Mouse (Mus musculus): ENCODE measurements around the gene Rin2. TPM values are rescaled to one million over a fixed set of nuclear protein-coding genes. Genes with fewer than 3 reads are reported as not detected.
A peak's percentile ranks its signal among the peaks of the same experiment; 100 is the strongest.

Gene Rin2
- polyA plus RNA-seq, 1 experiment from 2014 or later: 55.2 TPM

GRCm38 (mm10) chr2:145749645-145750044, 74.6 kb downstream of the Rin2 start:
- TF ChIP-seq EP300 (IDR thresholded peaks at IDR 0.05) (no peak), CTCF (IDR thresholded peaks at IDR 0.05) (no peak)
- no peak overlapping the region for H3K9ac ChIP-seq (replicated peaks; ENCODE audit: low read depth)

GRCm38 (mm10) chr2:145752572-145752971, 77.6 kb downstream of the Rin2 start:
- 69% methylated on average over 6 of the region's 6 CpGs for WGBS
- H3K4me2 ChIP-seq (replicated peaks; ENCODE audit: low read depth, low read length): no peak overlapping the region
- no peak for ATAC-seq
- H3K9ac ChIP-seq (replicated peaks; ENCODE audit: low read depth): no peak overlapping the region
- no peaks in the 10 kb centered on the region for H3K27me3 ChIP-seq (replicated peaks; ENCODE audit: insufficient read depth, low read length)
- H3K4me1 ChIP-seq (ENCODE audit: insufficient read depth, low read depth, low read length): no peaks in the 10 kb centered on the region
- H3K27ac ChIP-seq (ENCODE audit: low read length): no peak overlapping the region
- H3K36me3 ChIP-seq (ENCODE audit: insufficient read depth, low read length): no peaks in the 10 kb centered on the region
- no peak overlapping the region for H3K4me3 ChIP-seq (ENCODE audit: low read depth, low read length)
- H3K9me3 ChIP-seq (ENCODE audit: low read length): no peaks in the 10 kb centered on the region
- no peak for DNase-seq (ENCODE audit: low spot score)
- TF ChIP-seq EP300 (IDR thresholded peaks at IDR 0.05) (no peak), CTCF (IDR thresholded peaks at IDR 0.05) (no peak)

More at GRCm38 (mm10) chr2:145749645-145750044, 74.6 kb downstream of the Rin2 start:
- Histone ChIP-seq H3K9me3 (ENCODE audit: low read length) (no peaks in the 10 kb centered on the region), H3K4me2 (replicated peaks; ENCODE audit: low read depth, low read length) (no peak overlapping the region), H3K27me3 (replicated peaks; ENCODE audit: insufficient read depth, low read length) (no peaks in the 10 kb centered on the region), H3K4me1 (ENCODE audit: insufficient read depth, low read depth, low read length) (no peaks in the 10 kb centered on the region), H3K4me3 (ENCODE audit: low read depth, low read length) (no peak overlapping the region), H3K27ac (ENCODE audit: low read length) (no peak overlapping the region), H3K36me3 (ENCODE audit: insufficient read depth, low read length) (no peaks in the 10 kb centered on the region)
- 77% methylated on average over 5 of the region's 5 CpGs for WGBS
- no peak for DNase-seq (ENCODE audit: low spot score)
- no peak for ATAC-seq

- Histone ChIP-seq H3K27ac (ENCODE audit: low read length) (no peak overlapping the region), H3K27me3 (replicated peaks; ENCODE audit: insufficient read depth, low read length) (no peaks in the 10 kb centered on the region), H3K4me3 (ENCODE audit: low read depth, low read length) (no peak overlapping the region), H3K9me3 (ENCODE audit: low read length) (no peaks in the 10 kb centered on the region), H3K36me3 (ENCODE audit: insufficient read depth, low read length) (no peaks in the 10 kb centered on the region), H3K4me2 (replicated peaks; ENCODE audit: low read depth, low read length) (no peak overlapping the region), H3K9ac (replicated peaks; ENCODE audit: low read depth) (no peak overlapping the region), H3K4me1 (ENCODE audit: insufficient read depth, low read depth, low read length) (no peaks in the 10 kb centered on the region)
- ATAC-seq (no peak), DNase-seq (ENCODE audit: low spot score) (no peak)
- TF ChIP-seq EP300 (IDR thresholded peaks at IDR 0.05): no peak
- TF ChIP-seq CTCF (IDR thresholded peaks at IDR 0.05): no peak
- WGBS: 50% methylated on average over 7 of the region's 7 CpGs
These were observed 79.0 kb downstream of the Rin2 start for GRCm38 (mm10) chr2:145753973-145754372.

DNA sequence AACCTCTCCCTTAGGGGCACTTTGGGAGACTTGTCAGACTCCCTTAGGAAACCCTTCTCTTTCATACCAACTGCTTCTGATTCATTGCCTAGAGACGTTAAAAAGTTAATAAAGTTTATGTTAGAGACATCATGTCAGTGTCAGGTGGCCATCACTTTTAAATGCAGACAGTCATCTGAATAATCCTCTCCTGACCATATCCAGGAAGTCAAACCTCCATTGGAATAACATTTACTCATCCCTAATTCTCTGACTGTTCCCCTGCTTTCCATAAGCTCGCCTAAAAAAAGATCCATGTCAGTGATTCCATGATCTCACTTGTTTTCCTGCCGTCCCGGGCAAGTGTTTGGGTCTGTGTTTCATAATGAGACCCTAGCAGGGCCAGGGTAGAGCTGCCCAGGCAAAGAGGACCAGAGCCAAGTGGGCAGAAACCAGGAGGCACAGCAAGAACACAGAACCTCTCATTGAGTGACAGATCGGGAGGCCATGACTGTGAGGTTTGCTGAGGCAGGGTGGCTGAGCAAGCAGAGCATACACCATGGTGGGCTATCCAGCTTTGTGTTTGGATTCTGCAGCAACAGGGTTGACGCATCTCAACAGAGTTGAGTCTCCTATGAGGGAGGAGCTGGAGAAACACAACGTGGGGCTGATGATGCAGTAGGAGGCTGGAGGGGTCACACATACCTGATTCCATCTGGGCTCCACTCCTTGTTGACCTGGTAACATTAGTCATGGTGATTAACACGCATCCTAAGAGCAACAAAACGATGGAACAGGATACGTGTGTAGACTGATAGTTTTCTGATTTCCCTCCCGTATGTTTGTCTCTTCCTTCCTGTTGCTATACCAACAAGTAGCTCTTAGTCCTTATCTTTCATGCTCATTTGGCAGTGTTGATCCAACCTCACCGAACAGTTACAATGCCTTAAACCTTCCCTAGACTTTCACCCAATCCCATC, 81.1 kb downstream of the Rin2 start:
- Histone ChIP-seq H3K4me2 (replicated peaks; ENCODE audit: low read depth, low read length) (no peak overlapping the region), H3K36me3 (ENCODE audit: insufficient read depth, low read length) (no peaks in the 10 kb centered on the region), H3K27me3 (replicated peaks; ENCODE audit: insufficient read depth, low read length) (no peaks in the 10 kb centered on the region), H3K4me1 (ENCODE audit: insufficient read depth, low read depth, low read length) (no peaks in the 10 kb centered on the region), H3K27ac (ENCODE audit: low read length) (no peak overlapping the region), H3K4me3 (ENCODE audit: low read depth, low read length) (no peak overlapping the region), H3K9me3 (ENCODE audit: low read length) (no peaks in the 10 kb centered on the region), H3K9ac (replicated peaks; ENCODE audit: low read depth) (no peak overlapping the region)
- DNase-seq (ENCODE audit: low spot score) (peak; percentile 29), ATAC-seq (peak; percentile 73)
- TF ChIP-seq EP300 (IDR thresholded peaks at IDR 0.05): peak; percentile 84
- TF ChIP-seq CTCF (IDR thresholded peaks at IDR 0.05): no peak
- 72% methylated on average over 12 of the region's 12 CpGs for WGBS

- no peak for TF ChIP-seq CTCF (IDR thresholded peaks at IDR 0.05)
- no peak for TF ChIP-seq EP300 (IDR thresholded peaks at IDR 0.05)
- no peaks in the 10 kb centered on the region for H3K9me3 ChIP-seq (ENCODE audit: low read length)
- no peak overlapping the region for H3K4me2 ChIP-seq (replicated peaks; ENCODE audit: low read depth, low read length)
- no peaks in the 10 kb centered on the region for H3K36me3 ChIP-seq (ENCODE audit: insufficient read depth, low read length)
- no peak overlapping the region for H3K27ac ChIP-seq (ENCODE audit: low read length)
- H3K27me3 ChIP-seq (replicated peaks; ENCODE audit: insufficient read depth, low read length): no peaks in the 10 kb centered on the region
- DNase-seq (ENCODE audit: low spot score): no peak
- 45% methylated on average over 3 of the region's 3 CpGs for WGBS
- no peaks in the 10 kb centered on the region for H3K4me1 ChIP-seq (ENCODE audit: insufficient read depth, low read depth, low read length)
- ATAC-seq: no peak
- no peak overlapping the region for H3K4me3 ChIP-seq (ENCODE audit: low read depth, low read length)
- no peak overlapping the region for H3K9ac ChIP-seq (replicated peaks; ENCODE audit: low read depth)
These were observed 85.1 kb downstream of the Rin2 start for GRCm38 (mm10) chr2:145760121-145760520.

GRCm38 (mm10) chr2:145761436-145761835, 86.4 kb downstream of the Rin2 start:
- no peak overlapping the region for H3K4me3 ChIP-seq (ENCODE audit: low read depth, low read length)
- TF ChIP-seq EP300 (IDR thresholded peaks at IDR 0.05) (no peak), CTCF (IDR thresholded peaks at IDR 0.05) (no peak)
- H3K27ac ChIP-seq (ENCODE audit: low read length): no peak overlapping the region
- no peak overlapping the region for H3K4me2 ChIP-seq (replicated peaks; ENCODE audit: low read depth, low read length)
- ATAC-seq (no peak), DNase-seq (ENCODE audit: low spot score) (no peak)
- H3K9me3 ChIP-seq (ENCODE audit: low read length): no peaks in the 10 kb centered on the region
- H3K4me1 ChIP-seq (ENCODE audit: insufficient read depth, low read depth, low read length): no peaks in the 10 kb centered on the region
- no peak overlapping the region for H3K9ac ChIP-seq (replicated peaks; ENCODE audit: low read depth)
- no peaks in the 10 kb centered on the region for H3K36me3 ChIP-seq (ENCODE audit: insufficient read depth, low read length)
- H3K27me3 ChIP-seq (replicated peaks; ENCODE audit: insufficient read depth, low read length): no peaks in the 10 kb centered on the region

Measured in lung, postnatal 0 days (tissue).